Comparison of ENCODE assay signal across 8 mouse cellular contexts in the genomic region with DNA sequence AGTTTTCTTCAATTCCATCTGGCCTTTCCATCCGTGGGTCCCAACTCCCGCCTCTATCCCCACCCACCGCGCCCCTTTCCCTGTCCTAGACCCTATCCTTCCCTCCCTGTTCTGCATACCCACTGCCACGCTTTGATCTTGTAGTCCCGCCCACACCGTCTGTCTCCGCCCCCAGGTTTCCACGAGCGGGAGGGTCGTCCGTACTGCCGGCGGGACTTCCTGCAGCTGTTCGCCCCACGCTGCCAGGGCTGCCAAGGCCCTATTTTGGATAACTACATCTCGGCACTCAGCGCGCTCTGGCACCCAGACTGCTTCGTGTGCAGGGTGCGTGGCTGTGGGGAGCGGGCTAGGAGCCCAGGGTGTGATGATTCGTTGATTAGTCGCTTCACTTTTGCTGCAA. TPM values are rescaled to one million over a fixed set of nuclear protein-coding genes. Genes with fewer than 3 reads are reported as not detected.
DNase-seq lines count a peak whose midpoint lies in the region; ATAC-seq and TF ChIP-seq lines count a peak whose summit lies in the region.

No protein-coding gene starts in this region.

- peak overlapping the region; percentile 58 for H3K4me2 ChIP-seq in forebrain, embryonic 14.5 days (ENCODE audit: low read length)

- no peaks in the 10 kb centered on the region for H3K27me3 ChIP-seq in cerebellum, adult 2 months (ENCODE audit: control insufficient read depth, insufficient read depth, low read length)
- no peaks in the 10 kb centered on the region for H3K27me3 ChIP-seq in forebrain, embryonic 14.5 days (replicated peaks; ENCODE audit: control insufficient read depth, insufficient read depth, low read length)

- no peaks in the 10 kb centered on the region for H3K9me3 ChIP-seq in forebrain, embryonic 14.5 days (replicated peaks; ENCODE audit: control insufficient read depth, low read length)

- H3K36me3 ChIP-seq in forebrain, embryonic 14.5 days (ENCODE audit: control insufficient read depth, insufficient read depth, low read length): no peaks in the 10 kb centered on the region

- TF ChIP-seq CTCF in cerebellum, adult 2 months (IDR thresholded peaks at IDR 0.05; ENCODE audit: borderline replicate concordance, insufficient read depth, low read depth, low read length): no peak

- WGBS in cerebellum, adult 2 months: 22% methylated on average over 24 of the region's 24 CpGs
- WGBS in forebrain, embryonic 14.5 days: 5% methylated on average over 24 of the region's 24 CpGs

- H3K9ac ChIP-seq in forebrain, embryonic 14.5 days (ENCODE audit: low read length): peak overlapping the region; percentile 50

- ATAC-seq in CD4-positive, CD25-positive, alpha-beta regulatory T cell, adult 4 months: peak; percentile 49
- ATAC-seq in forebrain, embryonic 14.5 days: peak; percentile 85

- peak overlapping the region; percentile 1 for H3K4me3 ChIP-seq in cerebellum, adult 2 months (replicated peaks; ENCODE audit: insufficient read depth, low read depth, low read length)
- H3K4me3 ChIP-seq in forebrain, embryonic 14.5 days (ENCODE audit: low read depth, low read length): peak overlapping the region; percentile 27

- H3K4me1 ChIP-seq in cerebellum, adult 2 months (ENCODE audit: control insufficient read depth, insufficient read depth, low read length): peaks cover 17% of the 10 kb centered on the region; the same call in 1 of the 2 replicates
- H3K4me1 ChIP-seq in forebrain, embryonic 14.5 days (ENCODE audit: control insufficient read depth, insufficient read depth, low read length): no peaks in the 10 kb centered on the region

- no peak overlapping the region for H3K27ac ChIP-seq in cerebellum, adult 2 months (ENCODE audit: insufficient read depth, low read length)
- no peak overlapping the region for H3K27ac ChIP-seq in forebrain, embryonic 14.5 days (ENCODE audit: low read depth, low read length)

- no peak for TF ChIP-seq POLR2A in cerebellum, adult 2 months (IDR thresholded peaks at IDR 0.05; ENCODE audit: borderline replicate concordance, insufficient read depth, low read length)

- DNase-seq in cerebellum, adult 2 months: peak in 1 of 2 experiments; percentile 21
- no peak for DNase-seq in cerebellum, postnatal 4 days (ENCODE audit: low spot score in 2 of 2)
- DNase-seq in forebrain, embryonic 14.5 days (ENCODE audit: low spot score): peak; percentile 72
- DNase-seq in layer of hippocampus, adult 8-10 months (ENCODE audit: low spot score in 2 of 2): peak; percentile 79 to 82
- peak; percentile 39 for DNase-seq in lung, postnatal 14 days
- peak; percentile 80 for DNase-seq in right cerebral cortex, postnatal 25 days
- no peak for DNase-seq in heart, adult 18-20 months

RNA-seq across cellular contexts. Expression of a gene that starts 6.0 kb away (rescaled TPM):
- polyA plus RNA-seq in cerebellum, adult 2 months (2012; rRNA removed): 10.8 and 13.1 TPM in 2 replicates
- polyA plus RNA-seq in CD4-positive, CD25-positive, alpha-beta regulatory T cell, adult 4 months (2017; shearing (Covaris generic)): 1 to 10 TPM; 1.2 to 1.8 TPM
- 12.4 and 17.6 TPM in 2 replicates for polyA plus RNA-seq in forebrain, embryonic 14.5 days (2014; fragmentation: Nextera tagmentation; extraction: Ambion mirVana)
- 10 to 100 TPM; 13.2 to 16.4 (median 13.6) TPM for total RNA-seq in layer of hippocampus, adult 8-10 months (2022)
- total RNA-seq in heart, adult 18-20 months (2021): 10 to 100 TPM; 13.2 to 13.8 TPM

RNA-seq across cellular contexts. Expression of a gene that starts 12.8 kb away (rescaled TPM):
- 0.30 and 0.51 TPM in 2 replicates for polyA plus RNA-seq in cerebellum, adult 2 months (2012; rRNA removed)
- polyA plus RNA-seq in CD4-positive, CD25-positive, alpha-beta regulatory T cell, adult 4 months (2017; shearing (Covaris generic)): under 1 TPM in 1 of 2 experiments, not detected in 1; 0.98 TPM
- not detected in 2 replicates for polyA plus RNA-seq in forebrain, embryonic 14.5 days (2014; fragmentation: Nextera tagmentation; extraction: Ambion mirVana)
- total RNA-seq in layer of hippocampus, adult 8-10 months (2022): not detected
- total RNA-seq in heart, adult 18-20 months (2021): not detected

RNA-seq across cellular contexts. Expression of a gene that starts 14.8 kb away (rescaled TPM):
- polyA plus RNA-seq in cerebellum, adult 2 months (2012; rRNA removed): 2.6 and 2.8 TPM in 2 replicates
- 1 to 10 TPM; 4.8 to 5.0 TPM for polyA plus RNA-seq in CD4-positive, CD25-positive, alpha-beta regulatory T cell, adult 4 months (2017; shearing (Covaris generic))
- 8.3 and 9.0 TPM in 2 replicates for polyA plus RNA-seq in forebrain, embryonic 14.5 days (2014; fragmentation: Nextera tagmentation; extraction: Ambion mirVana)
- 1 to 10 TPM; 3.5 to 5.0 (median 3.7) TPM for total RNA-seq in layer of hippocampus, adult 8-10 months (2022)
- total RNA-seq in heart, adult 18-20 months (2021): 1 to 10 TPM; 2.6 to 2.8 TPM

RNA-seq across cellular contexts. Expression of a gene that starts 15.5 kb away (rescaled TPM):
- 16.1 and 17.2 TPM in 2 replicates for polyA plus RNA-seq in cerebellum, adult 2 months (2012; rRNA removed)
- 1 to 10 TPM; 3.9 to 4.1 TPM for polyA plus RNA-seq in CD4-positive, CD25-positive, alpha-beta regulatory T cell, adult 4 months (2017; shearing (Covaris generic))
- polyA plus RNA-seq in forebrain, embryonic 14.5 days (2014; fragmentation: Nextera tagmentation; extraction: Ambion mirVana): 5.7 and 6.6 TPM in 2 replicates
- total RNA-seq in layer of hippocampus, adult 8-10 months (2022): 10 to 100 TPM; 10.0 to 14.7 (median 11.9) TPM
- total RNA-seq in heart, adult 18-20 months (2021): 1 to 10 TPM; 7.4 to 8.6 TPM

RNA-seq across cellular contexts. Expression of a gene that starts 45.4 kb away (rescaled TPM):
- polyA plus RNA-seq in cerebellum, adult 2 months (2012; rRNA removed): 35.4 and 38.9 TPM in 2 replicates
- polyA plus RNA-seq in CD4-positive, CD25-positive, alpha-beta regulatory T cell, adult 4 months (2017; shearing (Covaris generic)): 10 to 100 TPM in 1 of 2 experiments, 1 to 10 TPM in 1; 7.2 to 10.5 TPM
- 9.9 and 11.3 TPM in 2 replicates for polyA plus RNA-seq in forebrain, embryonic 14.5 days (2014; fragmentation: Nextera tagmentation; extraction: Ambion mirVana)
- total RNA-seq in layer of hippocampus, adult 8-10 months (2022): 10 to 100 TPM; 25.1 to 31.9 (median 28.0) TPM
- 1 to 10 TPM; 5.4 to 5.6 TPM for total RNA-seq in heart, adult 18-20 months (2021)

Comparison
In these comparisons a context has a peak if more than half of its experiments do, and no peak if none do; other contexts are left out.
1. DNase-seq: peak in forebrain, embryonic 14.5 days (single experiment), layer of hippocampus, adult 8-10 months (2 of 2), lung, postnatal 14 days (single experiment) and right cerebral cortex, postnatal 25 days (single experiment); none in cerebellum, postnatal 4 days (0 of 2) and heart, adult 18-20 months (0 of 2).